Comparison of ENCODE assay signal across 10 mouse cellular contexts in the genomic region with DNA sequence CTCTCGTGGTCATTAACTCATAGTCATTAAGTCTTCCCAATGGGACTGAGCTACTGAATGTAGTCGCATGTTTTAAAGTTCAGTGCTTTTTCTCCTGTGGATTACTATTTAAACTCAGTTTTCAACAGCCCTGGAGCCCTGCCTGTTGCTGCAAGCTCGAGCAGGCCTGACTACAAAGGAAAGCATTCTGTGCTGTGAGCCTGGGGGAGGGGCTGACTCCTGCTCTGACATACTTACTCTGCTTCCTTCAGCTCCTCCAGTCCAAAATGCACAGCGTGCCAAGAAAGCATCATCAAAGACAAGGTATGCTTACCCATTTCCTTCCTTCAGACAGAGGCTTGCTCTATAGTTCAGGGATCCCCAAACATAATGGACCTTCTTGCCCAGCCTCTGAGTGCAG. TPM values are rescaled to one million over a fixed set of nuclear protein-coding genes. Genes with fewer than 3 reads are reported as not detected.
DNase-seq lines count a peak whose midpoint lies in the region; ATAC-seq lines count a peak whose summit lies in the region.
"Had no signal": no experiment of that assay in that cellular context is flagged by ENCODE, and none has a peak within 500 bp of the region (broad histone marks: within the 10 kb centered on the region; RNA-seq: fewer than 3 reads in every experiment).

No protein-coding gene starts in this region.

- peak; percentile 36 for DNase-seq in limb, embryonic 11.5 days (ENCODE audit: low spot score)
- no peak for DNase-seq in limb, embryonic 10.5 days (ENCODE audit: low spot score)
- DNase-seq in embryonic facial prominence, embryonic 10.5 days (ENCODE audit: low spot score) = peak; percentile 49
- DNase-seq in kidney, adult 11 months = peak; percentile 37
- peak; percentile 44 for DNase-seq in right cerebral cortex, postnatal 4 days
- no peak for DNase-seq in heart, postnatal 25 days (ENCODE audit: low spot score)
- DNase-seq in liver = no peak

- ATAC-seq in limb, embryonic 11.5 days (ENCODE audit: insufficient number of reproducible peaks, low FRiP score, low TSS enrichment, low read depth) = no peak
- ATAC-seq in inflammation-experienced regulatory T-cells, adult 6 months = no peak

- no peaks in the 10 kb centered on the region for H3K9me3 ChIP-seq in limb, embryonic 11.5 days (ENCODE audit: control insufficient read depth, low read length)
- no peaks in the 10 kb centered on the region for H3K9me3 ChIP-seq in limb, embryonic 10.5 days (replicated peaks)
- H3K9me3 ChIP-seq in embryonic facial prominence, embryonic 10.5 days = no peaks in the 10 kb centered on the region

- no peak overlapping the region for H3K9ac ChIP-seq in limb, embryonic 11.5 days (ENCODE audit: low read length)

- H3K36me3 ChIP-seq in limb, embryonic 11.5 days (ENCODE audit: control insufficient read depth, insufficient read depth, low read length) = peaks cover 8% of the 10 kb centered on the region; the same call in 1 of the 2 replicates
- H3K36me3 ChIP-seq in limb, embryonic 10.5 days = peaks cover 70% of the 10 kb centered on the region
- H3K36me3 ChIP-seq in embryonic facial prominence, embryonic 10.5 days (replicated peaks) = peaks cover 73% of the 10 kb centered on the region

- H3K4me1 ChIP-seq in limb, embryonic 11.5 days (ENCODE audit: control insufficient read depth, insufficient read depth, low read length) = no peaks in the 10 kb centered on the region
- no peaks in the 10 kb centered on the region for H3K4me1 ChIP-seq in limb, embryonic 10.5 days
- peaks cover 15% of the 10 kb centered on the region for H3K4me1 ChIP-seq in embryonic facial prominence, embryonic 10.5 days

- H3K4me2 ChIP-seq in limb, embryonic 11.5 days (ENCODE audit: low read depth, severe bottlenecking) = no peak overlapping the region

- 0 out of 2 replicates have a peak overlapping the region, but pooled peaks have one; percentile 30 for H3K27ac ChIP-seq in limb, embryonic 11.5 days (replicated peaks; ENCODE audit: low read depth, low read length)
- H3K27ac ChIP-seq in limb, embryonic 10.5 days = no peak overlapping the region
- H3K27ac ChIP-seq in embryonic facial prominence, embryonic 10.5 days (replicated peaks) = peak overlapping the region; percentile 71; the same call in 1 of the 2 replicates

- H3K27me3 ChIP-seq in limb, embryonic 11.5 days (ENCODE audit: control insufficient read depth, insufficient read depth, low read length) = no peaks in the 10 kb centered on the region; the same call in 1 of the 2 replicates
- no peaks in the 10 kb centered on the region for H3K27me3 ChIP-seq in limb, embryonic 10.5 days (ENCODE audit: low read depth, poor library complexity, severe bottlenecking)
- no peaks in the 10 kb centered on the region for H3K27me3 ChIP-seq in embryonic facial prominence, embryonic 10.5 days (replicated peaks; ENCODE audit: low read depth, poor library complexity, severe bottlenecking)

- 64% methylated on average over 4 of the region's 4 CpGs for WGBS in limb, embryonic 11.5 days
- 66% methylated on average over 4 of the region's 4 CpGs for WGBS in limb, embryonic 10.5 days
- 50% methylated on average over 4 of the region's 4 CpGs for WGBS in embryonic facial prominence, embryonic 10.5 days

- H3K4me3 ChIP-seq in limb, embryonic 11.5 days (ENCODE audit: low read depth, low read length) = no peak overlapping the region
- no peak overlapping the region for H3K4me3 ChIP-seq in limb, embryonic 10.5 days
- H3K4me3 ChIP-seq in embryonic facial prominence, embryonic 10.5 days = no peak overlapping the region

- intact Hi-C loops in heart, postnatal 25 days (cut with DNase I) = no loop called here

RNA-seq across cellular contexts. Expression of a gene that starts 32.1 kb away (rescaled TPM):
- polyA plus RNA-seq in limb, embryonic 11.5 days (2014; fragmentation: Nextera tagmentation; extraction: Ambion mirVana) = 0.28 and 0.29 TPM in 2 replicates
- 0.30 and 0.33 TPM in 2 replicates for polyA plus RNA-seq in limb, embryonic 10.5 days (2016; fragmentation: Nextera tagmentation; extraction: Ambion mirVana)
- 0.16 and 0.25 TPM in 2 replicates for polyA plus RNA-seq in embryonic facial prominence, embryonic 10.5 days (2016; fragmentation: Nextera tagmentation; extraction: Ambion mirVana)
- not detected for polyA plus RNA-seq in inflammation-experienced regulatory T-cells, adult 6 months (2017; shearing (Covaris generic))
- total RNA-seq in heart, postnatal 25 days (2021) = not detected
- polyA plus RNA-seq: neural tube, embryonic 11.5 days had no signal

RNA-seq across cellular contexts. Expression of a gene that starts 54.5 kb away (rescaled TPM):
- polyA plus RNA-seq in limb, embryonic 11.5 days (2014; fragmentation: Nextera tagmentation; extraction: Ambion mirVana) = not detected in 2 replicates
- not detected in 2 replicates for polyA plus RNA-seq in limb, embryonic 10.5 days (2016; fragmentation: Nextera tagmentation; extraction: Ambion mirVana)
- not detected in 2 replicates for polyA plus RNA-seq in embryonic facial prominence, embryonic 10.5 days (2016; fragmentation: Nextera tagmentation; extraction: Ambion mirVana)
- polyA plus RNA-seq in inflammation-experienced regulatory T-cells, adult 6 months (2017; shearing (Covaris generic)) = 1 to 10 TPM in 2 of 3 experiments, not detected in 1; 1.4 to 1.5 TPM
- total RNA-seq in heart, postnatal 25 days (2021) = not detected
- polyA plus RNA-seq: large intestine, adult 2 months; neural tube, embryonic 11.5 days had no signal

Comparison
In these comparisons a context has a peak if more than half of its experiments do, and no peak if none do; other contexts are left out.
1. DNase-seq: peak in limb, embryonic 11.5 days (single experiment), embryonic facial prominence, embryonic 10.5 days (single experiment), kidney, adult 11 months (single experiment) and right cerebral cortex, postnatal 4 days (single experiment); none in limb, embryonic 10.5 days (single experiment), heart, postnatal 25 days (single experiment) and liver (single experiment).